Mouse (Mus musculus): ENCODE results near the gene Mllt1. TPM values are rescaled to one million over a fixed set of nuclear protein-coding genes. Genes with fewer than 3 reads are reported as not detected.

Gene Mllt1
- polyA plus RNA-seq, 1 experiment from 2014 or later, result 67.7 TPM

DNA sequence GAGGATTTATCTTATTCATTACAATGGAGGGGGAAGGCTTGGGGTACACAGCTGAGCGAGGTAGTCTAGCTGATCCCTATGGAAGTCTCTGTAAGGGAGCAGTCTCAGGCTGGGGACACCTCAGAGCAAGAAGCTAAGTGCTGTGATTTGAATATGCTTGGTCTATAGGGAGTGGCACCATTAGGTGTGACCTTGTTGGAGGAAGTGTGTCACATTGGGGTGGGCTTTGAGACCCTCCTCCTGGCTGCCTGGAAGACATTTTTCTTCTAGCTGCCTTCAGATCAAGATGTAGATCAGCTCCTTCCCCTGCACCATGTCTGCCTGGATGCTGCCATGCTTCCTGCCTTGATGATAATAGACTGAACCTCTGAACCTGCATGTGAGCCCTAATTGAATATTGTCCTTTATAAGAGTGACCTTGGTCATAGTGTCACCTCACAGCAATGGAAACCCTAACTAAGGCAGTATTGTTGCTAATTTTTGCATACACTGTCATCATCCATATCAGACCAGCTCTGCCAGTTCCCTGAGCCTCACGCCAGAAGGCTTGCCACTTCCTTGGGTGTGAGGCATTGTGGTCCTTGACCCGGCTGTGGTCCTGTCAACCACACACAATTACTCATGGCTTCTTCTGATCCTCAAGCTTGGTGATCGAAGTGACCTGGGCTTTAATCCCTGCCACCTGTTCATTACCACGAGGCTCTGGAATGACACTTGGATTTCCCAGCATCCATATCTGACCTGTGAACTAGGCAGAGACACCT is 27.6 kb upstream of the Mllt1 start:
- H3K36me3 ChIP-seq, result no peaks in the 10 kb centered on the region
- WGBS, result 86% methylated on average over 5 of the region's 5 CpGs
- no peak for DNase-seq (ENCODE audit: low spot score)
- H3K4me3 ChIP-seq, result no peak overlapping the region
- H3K4me1 ChIP-seq, result no peaks in the 10 kb centered on the region
- no peaks in the 10 kb centered on the region for H3K9me3 ChIP-seq (replicated peaks)
- no peak overlapping the region for H3K27ac ChIP-seq (replicated peaks)
- H3K27me3 ChIP-seq (ENCODE audit: low read depth, poor library complexity, severe bottlenecking), result no peaks in the 10 kb centered on the region

DNA sequence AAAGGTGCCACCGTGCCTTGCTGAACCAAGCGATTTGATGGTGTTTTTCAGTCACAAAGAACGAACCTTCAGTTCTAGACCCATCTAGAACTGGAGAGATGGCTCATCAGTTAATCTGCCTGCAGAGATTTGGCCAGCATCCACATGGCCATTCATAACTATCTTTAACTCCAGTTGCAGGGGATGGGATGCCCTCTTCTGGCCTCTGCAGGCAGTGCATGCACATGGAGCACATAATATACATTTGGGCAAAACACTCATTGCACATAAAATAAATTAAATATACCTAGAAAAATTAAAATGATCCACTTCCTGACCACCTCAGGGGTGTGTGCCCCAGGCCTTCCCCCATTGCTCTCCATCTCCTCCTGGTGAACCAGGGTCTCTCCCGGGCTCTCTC is 26.7 kb upstream of the Mllt1 start:
- Histone ChIP-seq H3K4me1 (no peaks in the 10 kb centered on the region), H3K4me3 (no peak overlapping the region), H3K27me3 (ENCODE audit: low read depth, poor library complexity, severe bottlenecking) (no peaks in the 10 kb centered on the region), H3K36me3 (no peaks in the 10 kb centered on the region), H3K27ac (replicated peaks) (no peak overlapping the region), H3K9me3 (replicated peaks) (no peaks in the 10 kb centered on the region)
- WGBS, result 95% methylated on average over 4 of the region's 4 CpGs
- no peak for DNase-seq (ENCODE audit: low spot score)

DNA sequence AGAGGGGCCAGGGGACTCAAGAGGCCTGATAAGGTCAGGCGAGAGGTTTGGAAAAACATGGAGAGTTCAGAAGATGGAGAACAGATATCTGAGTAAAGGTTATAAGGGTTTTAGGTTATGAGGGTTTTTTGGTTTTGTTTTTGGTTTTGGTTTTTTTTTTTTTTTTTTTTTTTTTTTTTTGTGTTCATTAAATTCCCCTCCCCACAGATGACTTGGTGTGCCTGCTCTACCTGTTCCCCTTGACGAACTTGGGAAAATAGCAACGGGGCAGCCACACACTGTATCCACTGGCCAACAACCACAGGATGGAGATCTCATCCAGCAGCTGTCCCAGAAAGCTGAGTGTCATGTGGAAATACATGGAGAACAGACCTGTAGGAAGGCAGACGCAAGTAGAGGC is 23.5 kb upstream of the Mllt1 start:
- no peaks in the 10 kb centered on the region for H3K9me3 ChIP-seq (replicated peaks)
- H3K27me3 ChIP-seq (ENCODE audit: low read depth, poor library complexity, severe bottlenecking), result no peaks in the 10 kb centered on the region
- no peaks in the 10 kb centered on the region for H3K4me1 ChIP-seq
- WGBS, result 83% methylated on average over 4 of the region's 4 CpGs
- DNase-seq (ENCODE audit: low spot score), result no peak
- H3K36me3 ChIP-seq, result no peaks in the 10 kb centered on the region
- H3K27ac ChIP-seq (replicated peaks), result no peak overlapping the region
- no peak overlapping the region for H3K4me3 ChIP-seq

DNA sequence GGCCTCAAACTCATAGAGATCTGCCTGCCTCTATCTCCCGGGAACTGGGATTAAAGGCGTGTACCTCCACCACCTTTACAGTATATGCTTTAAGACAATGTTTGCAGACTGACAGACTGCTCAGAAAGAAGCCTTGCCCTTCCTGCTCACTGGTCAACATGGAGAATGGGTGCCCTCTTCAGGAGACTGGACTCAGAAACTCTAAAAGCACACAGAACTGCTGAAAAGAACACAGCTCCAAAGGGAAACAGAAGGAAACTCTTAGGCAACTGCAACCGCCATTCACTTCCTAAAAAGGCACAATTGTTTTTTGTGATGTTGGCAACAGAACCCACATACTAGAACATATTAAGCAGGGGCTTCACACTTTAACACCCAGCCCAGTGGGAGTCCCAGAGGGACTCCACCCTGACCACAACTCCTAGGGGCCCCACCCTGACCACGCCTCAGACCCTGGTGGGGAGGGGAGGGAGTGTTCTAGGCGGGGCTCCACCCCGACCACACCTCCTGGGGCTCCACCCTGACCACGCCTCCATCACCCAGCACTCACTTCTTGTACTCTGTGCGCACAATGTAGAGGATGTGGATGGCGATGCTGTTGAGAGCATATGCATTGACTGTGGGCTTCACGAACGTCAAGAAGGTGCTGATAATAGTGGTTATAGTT is 22.7 kb upstream of the Mllt1 start:
- no peaks in the 10 kb centered on the region for H3K9me3 ChIP-seq (replicated peaks)
- H3K27me3 ChIP-seq (ENCODE audit: low read depth, poor library complexity, severe bottlenecking), result no peaks in the 10 kb centered on the region
- 32% methylated on average over 11 of the region's 11 CpGs for WGBS
- H3K27ac ChIP-seq (replicated peaks), result no peak overlapping the region
- DNase-seq (ENCODE audit: low spot score), result no peak
- H3K4me3 ChIP-seq, result no peak overlapping the region
- no peaks in the 10 kb centered on the region for H3K36me3 ChIP-seq
- no peaks in the 10 kb centered on the region for H3K4me1 ChIP-seq

GRCm38 (mm10) chr17:56954871-56955270 is 19.7 kb upstream of the Mllt1 start:
- no peaks in the 10 kb centered on the region for H3K4me1 ChIP-seq
- WGBS, result 88% methylated on average over 7 of the region's 7 CpGs
- H3K27me3 ChIP-seq (ENCODE audit: low read depth, poor library complexity, severe bottlenecking), result no peaks in the 10 kb centered on the region
- H3K4me3 ChIP-seq, result no peak overlapping the region
- no peak for DNase-seq (ENCODE audit: low spot score)
- H3K27ac ChIP-seq (replicated peaks), result no peak overlapping the region
- H3K9me3 ChIP-seq (replicated peaks), result no peaks in the 10 kb centered on the region
- H3K36me3 ChIP-seq, result no peaks in the 10 kb centered on the region

DNA sequence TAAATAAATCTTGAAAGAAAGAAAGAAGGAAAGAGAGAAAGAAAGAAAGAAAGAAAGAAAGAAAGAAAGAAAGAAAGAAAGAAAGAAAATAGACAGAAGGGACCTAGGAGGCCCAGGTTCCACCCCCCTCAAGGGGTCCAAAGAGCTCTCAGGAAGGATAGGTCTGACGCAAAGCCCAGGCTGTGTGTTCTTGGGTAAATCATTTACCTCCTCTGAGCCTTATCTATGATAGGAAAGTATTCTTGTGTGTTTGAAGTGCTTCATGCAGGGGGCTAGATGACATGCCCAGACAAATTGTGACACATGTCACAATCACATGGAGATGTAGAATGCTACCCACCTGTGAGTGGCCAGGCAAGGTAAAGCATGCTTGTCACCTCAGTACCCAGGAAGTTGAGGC is 17.4 kb upstream of the Mllt1 start:
- Histone ChIP-seq H3K9me3 (replicated peaks) (no peaks in the 10 kb centered on the region), H3K36me3 (no peaks in the 10 kb centered on the region), H3K4me3 (no peak overlapping the region), H3K27ac (replicated peaks) (no peak overlapping the region), H3K27me3 (ENCODE audit: low read depth, poor library complexity, severe bottlenecking) (no peaks in the 10 kb centered on the region), H3K4me1 (no peaks in the 10 kb centered on the region)
- WGBS, result 97% methylated on average over 1 of the region's 1 CpGs
- no peak for DNase-seq (ENCODE audit: low spot score)

GRCm38 (mm10) chr17:56950915-56951314 is 15.7 kb upstream of the Mllt1 start:
- Histone ChIP-seq H3K27me3 (ENCODE audit: low read depth, poor library complexity, severe bottlenecking) (no peaks in the 10 kb centered on the region), H3K4me3 (no peak overlapping the region), H3K36me3 (no peaks in the 10 kb centered on the region), H3K4me1 (no peaks in the 10 kb centered on the region), H3K9me3 (replicated peaks) (peaks cover 6% of the 10 kb centered on the region; the same call in 1 of the 2 replicates), H3K27ac (replicated peaks) (no peak overlapping the region)
- DNase-seq (ENCODE audit: low spot score), result peak; percentile 43
- WGBS, result 21% methylated on average over 3 of the region's 3 CpGs

GRCm38 (mm10) chr17:56938751-56939150 is 3.5 kb upstream of the Mllt1 start:
- peaks cover 15% of the 10 kb centered on the region for H3K4me1 ChIP-seq
- H3K27me3 ChIP-seq (ENCODE audit: low read depth, poor library complexity, severe bottlenecking), result peaks cover 11% of the 10 kb centered on the region
- peaks cover 1% of the 10 kb centered on the region for H3K36me3 ChIP-seq
- no peak for DNase-seq (ENCODE audit: low spot score)
- no peak overlapping the region for H3K4me3 ChIP-seq
- no peak overlapping the region for H3K27ac ChIP-seq (replicated peaks)
- 91% methylated on average over 4 of the region's 4 CpGs for WGBS
- peaks cover 12% of the 10 kb centered on the region for H3K9me3 ChIP-seq (replicated peaks)

- H3K27ac ChIP-seq (replicated peaks), result no peak overlapping the region
- H3K4me3 ChIP-seq, result no peak overlapping the region
- DNase-seq (ENCODE audit: low spot score), result no peak
- H3K27me3 ChIP-seq (ENCODE audit: low read depth, poor library complexity, severe bottlenecking), result peaks cover 11% of the 10 kb centered on the region
- peaks cover 6% of the 10 kb centered on the region; the same call in 1 of the 2 replicates for H3K9me3 ChIP-seq (replicated peaks)
- H3K36me3 ChIP-seq, result peaks cover 21% of the 10 kb centered on the region
- WGBS, result 94% methylated on average over 7 of the region's 7 CpGs
- H3K4me1 ChIP-seq, result peaks cover 33% of the 10 kb centered on the region
These were observed 1.5 kb upstream of the Mllt1 start for GRCm38 (mm10) chr17:56936731-56937130.

DNA sequence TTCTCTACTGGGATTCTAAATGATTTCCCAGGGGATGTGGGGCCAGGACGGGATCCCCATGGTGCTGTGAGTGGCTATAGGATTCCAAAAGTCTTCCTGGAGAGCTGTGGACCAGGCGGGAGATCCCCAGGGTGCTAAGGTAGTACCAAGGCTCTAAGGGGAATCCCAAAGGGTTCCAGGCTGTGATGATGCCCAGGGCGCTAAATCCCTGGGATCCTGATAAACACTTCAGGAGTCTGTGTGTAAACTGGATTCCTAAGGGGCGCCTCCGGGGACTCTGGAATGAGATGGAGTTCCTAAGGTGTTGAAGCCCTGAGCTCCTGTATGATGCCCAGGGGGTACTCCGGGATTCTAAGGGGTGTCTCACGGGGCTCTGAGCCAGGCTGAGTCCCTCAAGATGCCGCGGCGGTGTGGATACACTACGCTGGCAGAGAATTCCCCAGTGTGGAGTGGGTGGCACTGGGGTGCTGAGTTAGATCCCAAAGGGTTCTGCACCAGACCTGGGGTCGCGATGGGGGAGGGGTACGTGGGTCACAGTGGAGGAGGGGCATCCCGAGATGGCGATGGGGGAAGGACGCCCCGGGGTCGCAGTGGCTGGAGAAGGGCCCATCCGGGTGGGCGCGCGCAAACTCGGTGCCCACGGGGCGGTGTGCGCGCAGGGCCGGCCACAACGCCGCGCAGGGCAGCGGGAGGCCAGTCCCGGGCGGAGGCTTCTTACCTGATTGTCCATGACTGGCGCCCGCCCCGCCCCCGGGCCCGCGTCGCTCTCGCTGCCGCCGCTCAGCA is 477 bp downstream of the Mllt1 start:
- Histone ChIP-seq H3K27me3 (ENCODE audit: low read depth, poor library complexity, severe bottlenecking) (peaks cover 11% of the 10 kb centered on the region), H3K27ac (replicated peaks) (peak overlapping the region; percentile 98), H3K4me1 (peaks cover 42% of the 10 kb centered on the region), H3K9me3 (replicated peaks) (no peaks in the 10 kb centered on the region), H3K4me3 (peak overlapping the region; percentile 97), H3K36me3 (peaks cover 39% of the 10 kb centered on the region)
- no peak for DNase-seq (ENCODE audit: low spot score)
- under 1% methylated on average over 45 of the region's 45 CpGs for WGBS

- Histone ChIP-seq H3K36me3 (peaks cover 44% of the 10 kb centered on the region), H3K4me1 (peaks cover 42% of the 10 kb centered on the region), H3K9me3 (replicated peaks) (no peaks in the 10 kb centered on the region), H3K27me3 (ENCODE audit: low read depth, poor library complexity, severe bottlenecking) (peaks cover 11% of the 10 kb centered on the region), H3K27ac (replicated peaks) (no peak overlapping the region), H3K4me3 (peak overlapping the region; percentile 97)
- DNase-seq (ENCODE audit: low spot score), result no peak
- WGBS, result 95% methylated on average over 2 of the region's 2 CpGs
These were observed 1.8 kb downstream of the Mllt1 start for GRCm38 (mm10) chr17:56933395-56933794.

GRCm38 (mm10) chr17:56930026-56930425 is 5.2 kb downstream of the Mllt1 start:
- WGBS, result 93% methylated on average over 8 of the region's 8 CpGs
- Histone ChIP-seq H3K27me3 (ENCODE audit: low read depth, poor library complexity, severe bottlenecking) (no peaks in the 10 kb centered on the region), H3K27ac (replicated peaks) (no peak overlapping the region), H3K9me3 (replicated peaks) (no peaks in the 10 kb centered on the region), H3K4me3 (no peak overlapping the region), H3K36me3 (peaks cover 77% of the 10 kb centered on the region), H3K4me1 (peaks cover 38% of the 10 kb centered on the region)
- no peak for DNase-seq (ENCODE audit: low spot score)

- Histone ChIP-seq H3K4me3 (no peak overlapping the region), H3K27ac (replicated peaks) (no peak overlapping the region), H3K36me3 (peaks cover 82% of the 10 kb centered on the region), H3K27me3 (ENCODE audit: low read depth, poor library complexity, severe bottlenecking) (no peaks in the 10 kb centered on the region), H3K9me3 (replicated peaks) (no peaks in the 10 kb centered on the region), H3K4me1 (peaks cover 35% of the 10 kb centered on the region)
- WGBS, result 95% methylated on average over 1 of the region's 1 CpGs
- DNase-seq (ENCODE audit: low spot score), result no peak
These were observed 5.7 kb downstream of the Mllt1 start for GRCm38 (mm10) chr17:56929530-56929929.

All from midbrain, embryonic 10.5 days (tissue).